Mouse (Mus musculus) stomach, postnatal 0 days (tissue): ENCODE measurements around the gene Olfr1506. TPM values are rescaled to one million over a fixed set of nuclear protein-coding genes. Genes with fewer than 3 reads are reported as not detected.

Experiments used
- polyA plus RNA-seq: library from polyadenylated mRNA; unstranded; fragments of >200 nt; fragmentation: Nextera tagmentation; extraction: Ambion mirVana; gene quantifications from 2 replicates; pipeline ENCODE4 v1.2.1, GENCODE M21; 2015

The Olfr1506 gene
- polyA plus RNA-seq, 1 experiment from 2014 or later: not detected

Other genes starting within 250 kb of the Olfr1506 start
- not detected in 2 replicates for gene Olfr1261, start 233.3 kb downstream of the Olfr1506 start, polyA plus RNA-seq
- 0.02 TPM in 1 of 2 replicates, not detected in the other for gene Olfr1262, start 224.3 kb downstream of the Olfr1506 start, polyA plus RNA-seq
- not detected in 2 replicates for gene Olfr1263, start 212.4 kb downstream of the Olfr1506 start, polyA plus RNA-seq
- not detected in 2 replicates for gene Olfr1264, start 198.9 kb downstream of the Olfr1506 start, polyA plus RNA-seq
- 0.04 TPM in 1 of 2 replicates, not detected in the other for gene Olfr1265, start 189.2 kb downstream of the Olfr1506 start, polyA plus RNA-seq
- gene Olfr140, start 160.9 kb downstream of the Olfr1506 start, polyA plus RNA-seq: not detected in 2 replicates
- not detected in 2 replicates for gene Olfr1269, start 103.1 kb downstream of the Olfr1506 start, polyA plus RNA-seq
- gene Olfr32, start 82.2 kb downstream of the Olfr1506 start, polyA plus RNA-seq: not detected in 2 replicates
- not detected in 2 replicates for gene Olfr1270, start 71.4 kb downstream of the Olfr1506 start, polyA plus RNA-seq
- not detected in 2 replicates for gene Olfr142, start 33.1 kb upstream of the Olfr1506 start, polyA plus RNA-seq
- gene Olfr1271, start 46.5 kb upstream of the Olfr1506 start, polyA plus RNA-seq: 0.04 TPM in 1 of 2 replicates, not detected in the other
- not detected in 2 replicates for gene Olfr1272, start 68.3 kb upstream of the Olfr1506 start, polyA plus RNA-seq
- not detected in 2 replicates for gene Gm13769, start 97.7 kb upstream of the Olfr1506 start, polyA plus RNA-seq
- gene Olfr1274-ps, start 174.2 kb upstream of the Olfr1506 start, polyA plus RNA-seq: not detected in 2 replicates